In genomic region chr9:31119882-31120532, GRCm38 (mm10) we compare ENCODE assay signal across 11 mouse cellular contexts. TPM values are rescaled to one million over a fixed set of nuclear protein-coding genes. Genes with fewer than 3 reads are reported as not detected.
A peak's percentile ranks its signal among the peaks of the same experiment; 100 is the strongest.
DNase-seq lines count a peak whose midpoint lies in the region; ATAC-seq and TF ChIP-seq lines count a peak whose summit lies in the region.
"Had no signal": no experiment of that assay in that cellular context is flagged by ENCODE, and none has a peak within 500 bp of the region (broad histone marks: within the 10 kb centered on the region; RNA-seq: fewer than 3 reads in every experiment).

No protein-coding gene starts in this region.

- H3K9ac ChIP-seq in forebrain, embryonic 13.5 days, result no peak overlapping the region
- H3K9ac ChIP-seq in forebrain, embryonic 14.5 days (ENCODE audit: low read length), result no peak overlapping the region
- H3K9ac ChIP-seq: midbrain, embryonic 13.5 days had no signal

- H3K36me3 ChIP-seq in forebrain, embryonic 13.5 days (ENCODE audit: poor library complexity, severe bottlenecking), result no peaks in the 10 kb centered on the region
- H3K36me3 ChIP-seq in forebrain, embryonic 14.5 days (ENCODE audit: control insufficient read depth, insufficient read depth, low read length), result no peaks in the 10 kb centered on the region
- H3K36me3 ChIP-seq: hindbrain, embryonic 10.5 days; midbrain, embryonic 13.5 days had no signal

- no peaks in the 10 kb centered on the region for H3K9me3 ChIP-seq in forebrain, embryonic 13.5 days (replicated peaks)
- no peaks in the 10 kb centered on the region for H3K9me3 ChIP-seq in forebrain, embryonic 14.5 days (replicated peaks; ENCODE audit: control insufficient read depth, low read length)
- H3K9me3 ChIP-seq: hindbrain, embryonic 10.5 days; midbrain, embryonic 13.5 days had no signal

- H3K4me3 ChIP-seq in forebrain, embryonic 13.5 days, result no peak overlapping the region
- no peak overlapping the region for H3K4me3 ChIP-seq in forebrain, embryonic 14.5 days (ENCODE audit: low read depth, low read length)
- no peak overlapping the region for H3K4me3 ChIP-seq in lung, adult 2 months (replicated peaks; ENCODE audit: extremely low read depth, low read depth, low read length)
- H3K4me3 ChIP-seq: hindbrain, embryonic 10.5 days; midbrain, embryonic 13.5 days had no signal

- H3K27me3 ChIP-seq in forebrain, embryonic 13.5 days, result no peaks in the 10 kb centered on the region; the same call in 1 of the 2 replicates
- H3K27me3 ChIP-seq in forebrain, embryonic 14.5 days (replicated peaks; ENCODE audit: control insufficient read depth, insufficient read depth, low read length), result no peaks in the 10 kb centered on the region
- H3K27me3 ChIP-seq: midbrain, embryonic 13.5 days had no signal

- no peak overlapping the region for H3K27ac ChIP-seq in forebrain, embryonic 13.5 days
- no peak overlapping the region for H3K27ac ChIP-seq in forebrain, embryonic 14.5 days (ENCODE audit: low read depth, low read length)
- H3K27ac ChIP-seq: hindbrain, embryonic 10.5 days; midbrain, embryonic 13.5 days had no signal

- no peak for TF ChIP-seq CTCF in lung, adult 2 months (IDR thresholded peaks at IDR 0.05; ENCODE audit: insufficient read depth, low read length)

- no peak for DNase-seq in forebrain, embryonic 14.5 days (ENCODE audit: low spot score)
- peak; percentile 40 for DNase-seq in A20 (ENCODE audit: low read depth, low spot score)
- peak; percentile 46 for DNase-seq in lung, adult 2 months
- DNase-seq in Muller cell, postnatal 12 days (ENCODE audit: inconsistent ontology term), result no peak
- DNase-seq in layer of hippocampus, adult 11-12 months (ENCODE audit: low spot score), result no peak
- no peak for DNase-seq in left cerebral cortex, postnatal 25 days (ENCODE audit: low spot score in 2 of 2)
- DNase-seq: liver had no signal

- no peak overlapping the region for H3K4me2 ChIP-seq in forebrain, embryonic 13.5 days
- no peak overlapping the region for H3K4me2 ChIP-seq in forebrain, embryonic 14.5 days (ENCODE audit: low read length)
- H3K4me2 ChIP-seq: midbrain, embryonic 13.5 days had no signal

- 60% methylated on average over 11 of the region's 11 CpGs for WGBS in forebrain, embryonic 13.5 days
- WGBS in forebrain, embryonic 14.5 days, result 58% methylated on average over 11 of the region's 11 CpGs
- 36% methylated on average over 11 of the region's 11 CpGs for WGBS in lung, adult 2 months

- H3K4me1 ChIP-seq in forebrain, embryonic 13.5 days, result peaks cover 17% of the 10 kb centered on the region
- no peaks in the 10 kb centered on the region; the same call in 1 of the 2 replicates for H3K4me1 ChIP-seq in forebrain, embryonic 14.5 days (ENCODE audit: control insufficient read depth, insufficient read depth, low read length)
- H3K4me1 ChIP-seq in lung, adult 2 months (ENCODE audit: control insufficient read depth, insufficient read depth, low read length), result no peaks in the 10 kb centered on the region

- no peak for TF ChIP-seq POLR2A in lung, adult 2 months (IDR thresholded peaks at IDR 0.05; ENCODE audit: borderline replicate concordance, extremely low read depth, low read depth, low read length)

- intact Hi-C loops in left cerebral cortex, postnatal 25 days (cut with DNase I), result no loop called here

- 0 out of 2 replicates have a peak, but pooled peaks have one; percentile 30 for ATAC-seq in forebrain, embryonic 13.5 days
- ATAC-seq in forebrain, embryonic 14.5 days, result no peak
- peak; percentile 61 for ATAC-seq in inflammation-experienced regulatory T-cells, adult 6 months
- ATAC-seq: midbrain, embryonic 13.5 days had no signal

RNA-seq across cellular contexts. Expression of gene St14, which starts 11.6 kb away (rescaled TPM):
- 0.09 and 0.21 TPM in 2 replicates for polyA plus RNA-seq in forebrain, embryonic 13.5 days (2015; fragmentation: Nextera tagmentation; extraction: Ambion mirVana)
- polyA plus RNA-seq in forebrain, embryonic 14.5 days (2014; fragmentation: Nextera tagmentation; extraction: Ambion mirVana), result 0.18 and 0.27 TPM in 2 replicates
- polyA plus RNA-seq in inflammation-experienced regulatory T-cells, adult 6 months (2017; shearing (Covaris generic)), result 10 to 100 TPM in 1 of 3 experiments, 1 to 10 TPM in 2; 4.4 to 10.5 (median 5.4) TPM
- polyA plus RNA-seq in lung, adult 2 months (2012; rRNA removed), result 42.5 and 47.2 TPM in 2 replicates
- 1 to 10 TPM in 1 of 2 experiments, under 1 TPM in 1; 0.60 to 1.3 TPM for total RNA-seq in left cerebral cortex, postnatal 25 days (2021)

Comparison
In these comparisons a context has a peak if more than half of its experiments do, and no peak if none do; other contexts are left out.
1. DNase-seq: peak in A20 (single experiment) and lung, adult 2 months (single experiment); none in forebrain, embryonic 14.5 days (single experiment), Muller cell, postnatal 12 days (single experiment), layer of hippocampus, adult 11-12 months (single experiment) and left cerebral cortex, postnatal 25 days (0 of 2).